Mouse (Mus musculus) hindbrain, embryonic 10.5 days (tissue): ENCODE data around the gene Olfr403. TPM values are rescaled to one million over a fixed set of nuclear protein-coding genes. Genes with fewer than 3 reads are reported as not detected.
"Not testable (repeated sequence)": the region's sequence is repeated elsewhere in the genome, so short reads cannot be mapped to it uniquely, and the experiment has no call there.

ENCODE experiments used
- DNase-seq: peaks from one replicate; pipeline ENCODE4 v3.0.0-alpha.2; 2017; ENCODE audit warnings: low spot score
- H3K27ac ChIP-seq: fragments of 300-500 bp; sonication (generic); 2 replicates; pipeline ENCODE4 v1.5.1; 2016; ENCODE audit warnings: mild to moderate bottlenecking, moderate library complexity
- H3K27me3 ChIP-seq: fragments of 300-500 bp; sonication (generic); 2 replicates; pipeline ENCODE4 v1.6.1; 2016; ENCODE audit warnings: mild to moderate bottlenecking; ENCODE audit not compliant: poor library complexity, insufficient read depth, severe bottlenecking
- H3K36me3 ChIP-seq: fragments of 300-500 bp; sonication (generic); 2 replicates; pipeline ENCODE4 v1.6.1; 2016; ENCODE audit warnings: mild to moderate bottlenecking, moderate library complexity
- H3K4me1 ChIP-seq: fragments of 300-500 bp; sonication (generic); replicated peaks from 2 replicates; pipeline ENCODE4 v1.6.1; 2016; ENCODE audit warnings: mild to moderate bottlenecking
- H3K4me3 ChIP-seq: fragments of 300-500 bp; sonication (generic); 2 replicates; pipeline ENCODE4 v1.5.1; 2016; ENCODE audit warnings: mild to moderate bottlenecking, moderate library complexity
- H3K9me3 ChIP-seq: fragments of 300-500 bp; sonication (generic); 2 replicates; pipeline ENCODE4 v1.6.1; 2016; ENCODE audit warnings: mild to moderate bottlenecking, moderate library complexity
- WGBS: fragments of 180-500 bp; shearing (Covaris S2); methylation state at CpG from one replicate; pipeline ENCODE4 v1.1.7; 2016; 5-methylcytosine and 5-hydroxymethylcytosine counted together
- polyA plus RNA-seq: library from polyadenylated mRNA; unstranded; fragments of >200 nt; fragmentation: Nextera tagmentation; extraction: Ambion mirVana; gene quantifications from 2 replicates; pipeline ENCODE4 v1.2.1, GENCODE M21; 2016

Gene Olfr403
- not detected in 2 replicates for polyA plus RNA-seq

GRCm38 (mm10) chr11:74185949-74186348 is at the start of gene Olfr403:
Gene Olfr403, plus strand, starts transcription at chr11:74186249.
- Histone ChIP-seq H3K4me1 (no peaks in the 10 kb centered on the region), H3K4me3 (no peak within 1 kb of the TSS), H3K27me3 (no peaks in the 10 kb centered on the region), H3K27ac (no peak within 1 kb of the TSS), H3K9me3 (peaks cover 56% of the 10 kb centered on the region), H3K36me3 (no peaks in the 10 kb centered on the region)
- DNase-seq, result no peak

- WGBS, result 32% methylated on average over 1 of the region's 1 CpGs
- not testable (repeated sequence) for H3K27ac ChIP-seq, DNase-seq, H3K36me3 ChIP-seq, H3K4me1 ChIP-seq, H3K27me3 ChIP-seq, H3K4me3 ChIP-seq
- peaks cover 78% of the 10 kb centered on the region for H3K9me3 ChIP-seq
Measured at GRCm38 (mm10) chr11:74140001-74140400, 46.0 kb upstream of the Olfr403 start.

DNA sequence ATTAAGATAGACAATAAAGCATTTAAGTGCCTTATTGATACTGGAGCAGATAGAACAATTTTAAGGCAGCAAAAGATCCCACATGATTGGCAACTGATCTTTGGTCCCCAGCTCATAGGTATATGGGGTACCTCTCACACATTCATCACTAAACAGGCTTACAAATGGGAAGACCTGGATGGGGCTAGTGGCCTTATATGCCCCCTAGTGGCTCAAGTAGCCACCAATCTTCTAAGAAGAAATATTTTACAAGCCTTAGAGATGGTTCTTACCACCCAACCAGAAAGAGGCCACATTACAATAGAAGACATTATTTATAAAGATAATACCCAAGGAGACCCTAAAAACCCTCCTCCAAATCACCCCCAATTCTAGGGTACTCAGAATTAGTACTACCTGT is 40.2 kb upstream of the Olfr403 start:
- no peaks in the 10 kb centered on the region for H3K4me1 ChIP-seq
- H3K9me3 ChIP-seq, result peaks cover 92% of the 10 kb centered on the region
- H3K27ac ChIP-seq, result no peak overlapping the region
- DNase-seq, result no peak
- no peak overlapping the region for H3K4me3 ChIP-seq
- no peaks in the 10 kb centered on the region for H3K27me3 ChIP-seq
- H3K36me3 ChIP-seq, result no peaks in the 10 kb centered on the region

GRCm38 (mm10) chr11:74153229-74153628 is 32.8 kb upstream of the Olfr403 start, which contains the start of gene Olfr402:
Gene Olfr402, plus strand, starts transcription at chr11:74153529.
- H3K4me3 ChIP-seq, result no peak within 1 kb of the TSS
- no peak within 1 kb of the TSS for H3K27ac ChIP-seq
- no peaks in the 10 kb centered on the region for H3K27me3 ChIP-seq
- H3K36me3 ChIP-seq, result no peaks in the 10 kb centered on the region
- peaks cover 65% of the 10 kb centered on the region for H3K9me3 ChIP-seq
- no peak for DNase-seq
- 69% methylated on average over 3 of the region's 3 CpGs for WGBS
- H3K4me1 ChIP-seq, result no peaks in the 10 kb centered on the region

- no peak for DNase-seq
- H3K9me3 ChIP-seq, result peaks cover 20% of the 10 kb centered on the region
Measured at GRCm38 (mm10) chr11:74168771-74169170, 17.3 kb upstream of the Olfr403 start.

GRCm38 (mm10) chr11:74183168-74183567 is 2.9 kb upstream of the Olfr403 start:
- Histone ChIP-seq H3K27me3 (no peaks in the 10 kb centered on the region), H3K4me3 (no peak overlapping the region), H3K36me3 (no peaks in the 10 kb centered on the region), H3K4me1 (no peaks in the 10 kb centered on the region), H3K9me3 (peaks cover 60% of the 10 kb centered on the region), H3K27ac (no peak overlapping the region)
- DNase-seq, result no peak
- WGBS, result 75% methylated on average over 4 of the region's 4 CpGs

More at GRCm38 (mm10) chr11:74168771-74169170, 17.3 kb upstream of the Olfr403 start:
- Histone ChIP-seq H3K27ac (no peak overlapping the region), H3K27me3 (no peaks in the 10 kb centered on the region), H3K4me1 (no peaks in the 10 kb centered on the region), H3K36me3 (no peaks in the 10 kb centered on the region), H3K4me3 (no peak overlapping the region)

DNA sequence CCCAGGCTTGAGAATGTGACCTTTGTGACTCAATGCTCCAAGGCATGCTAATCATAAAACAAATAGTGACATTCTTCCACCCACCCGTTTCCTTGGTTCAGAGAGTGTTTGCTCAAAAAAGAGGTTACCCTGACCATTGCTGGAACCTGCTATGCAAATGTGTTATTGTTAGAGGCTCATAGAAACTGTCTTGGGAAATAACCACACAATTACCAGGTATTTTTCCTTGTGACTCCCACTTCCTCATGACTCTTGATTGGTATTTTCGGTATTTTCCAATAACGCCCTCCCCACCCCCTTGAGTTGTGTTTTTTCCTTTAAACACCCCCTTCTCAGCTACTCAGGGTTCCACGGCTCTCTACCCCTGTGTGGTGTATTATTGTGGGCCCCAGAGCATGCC is 2.3 kb upstream of the Olfr403 start:
- DNase-seq, result no peak
- Histone ChIP-seq H3K27me3 (no peaks in the 10 kb centered on the region), H3K9me3 (peaks cover 62% of the 10 kb centered on the region), H3K36me3 (no peaks in the 10 kb centered on the region), H3K4me3 (no peak overlapping the region), H3K27ac (no peak overlapping the region), H3K4me1 (no peaks in the 10 kb centered on the region)
- 83% methylated on average over 4 of the region's 4 CpGs for WGBS

GRCm38 (mm10) chr11:74211279-74211678 is 25.2 kb downstream of the Olfr403 start, which contains the start of gene Olfr43:
Gene Olfr43, minus strand, starts transcription at chr11:74211379.
- 68% methylated on average over 1 of the region's 1 CpGs for WGBS
- no peak within 1 kb of the TSS for H3K4me3 ChIP-seq
- no peaks in the 10 kb centered on the region for H3K36me3 ChIP-seq
- no peaks in the 10 kb centered on the region for H3K4me1 ChIP-seq
- peaks cover 30% of the 10 kb centered on the region for H3K9me3 ChIP-seq
- H3K27me3 ChIP-seq, result no peaks in the 10 kb centered on the region
- DNase-seq, result no peak
- H3K27ac ChIP-seq, result no peak within 1 kb of the TSS

DNA sequence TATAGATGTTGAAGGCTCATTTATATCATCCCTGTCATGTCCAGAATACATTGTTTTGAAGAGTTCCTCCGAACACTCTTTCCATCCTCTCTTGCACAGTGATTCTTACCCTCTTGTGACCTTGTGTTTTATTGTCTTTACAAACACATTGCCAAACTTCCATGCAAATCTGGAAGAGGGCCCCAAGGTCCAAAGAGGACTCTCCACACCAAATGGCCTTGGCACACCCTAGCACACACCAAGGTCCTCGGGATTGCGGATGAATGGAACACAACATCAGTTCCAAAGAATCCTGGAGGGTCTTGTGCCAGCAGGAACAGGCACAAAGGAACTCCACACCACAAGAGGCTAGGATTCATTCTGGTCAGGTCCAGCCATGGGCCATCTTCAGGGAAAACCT is 55.2 kb downstream of the Olfr403 start:
- Histone ChIP-seq H3K27ac (no peak overlapping the region), H3K36me3 (no peaks in the 10 kb centered on the region), H3K27me3 (no peaks in the 10 kb centered on the region), H3K4me1 (no peaks in the 10 kb centered on the region), H3K4me3 (no peak overlapping the region), H3K9me3 (peaks cover 33% of the 10 kb centered on the region)
- no peak for DNase-seq
- WGBS, result 84% methylated on average over 3 of the region's 3 CpGs

Other genes with a start within 250 kb of the Olfr403 start
- gene Olfr23, start 249.6 kb upstream of the Olfr403 start, polyA plus RNA-seq, result not detected in 2 replicates
- not detected in 2 replicates for gene Olfr397, start 225.4 kb upstream of the Olfr403 start, polyA plus RNA-seq
- gene Olfr398, start 195.8 kb upstream of the Olfr403 start, polyA plus RNA-seq, result not detected in 2 replicates
- not detected in 2 replicates for gene Olfr139, start 129.7 kb upstream of the Olfr403 start, polyA plus RNA-seq
- gene Olfr399, start 129.6 kb upstream of the Olfr403 start, polyA plus RNA-seq, result not detected in 2 replicates
- not detected in 2 replicates for gene Zfp616, start 116.3 kb upstream of the Olfr403 start, polyA plus RNA-seq
- gene Olfr401, start 72.5 kb upstream of the Olfr403 start, polyA plus RNA-seq, result not detected in 2 replicates
- not detected in 2 replicates for gene Olfr402, start 32.7 kb upstream of the Olfr403 start, polyA plus RNA-seq
- gene Olfr43, start 25.1 kb downstream of the Olfr403 start, polyA plus RNA-seq, result not detected in 2 replicates
- not detected in 2 replicates for gene Olfr406, start 73.6 kb downstream of the Olfr403 start, polyA plus RNA-seq
- not detected in 2 replicates for gene Olfr59, start 97.5 kb downstream of the Olfr403 start, polyA plus RNA-seq
- gene Olfr410, start 151.8 kb downstream of the Olfr403 start, polyA plus RNA-seq, result not detected in 2 replicates
- gene Olfr411, start 166.4 kb downstream of the Olfr403 start, polyA plus RNA-seq, result not detected in 2 replicates
- not detected in 2 replicates for gene Olfr412, start 175.8 kb downstream of the Olfr403 start, polyA plus RNA-seq